Mouse (Mus musculus) stomach, postnatal 0 days (tissue): ENCODE measurements around the gene Tmprss3. TPM values are rescaled to one million over a fixed set of nuclear protein-coding genes. Genes with fewer than 3 reads are reported as not detected.
A peak's percentile ranks its signal among the peaks of the same experiment; 100 is the strongest.

Source experiments
- ATAC-seq: fragments of 200-750 bp; cut with Nextera tagmentation; 2 replicates; pipeline ENCODE4 v1.8.0; 2017; ENCODE audit not compliant: low FRiP score, low TSS enrichment
- DNase-seq: peaks from one replicate; pipeline ENCODE4 v3.0.0-alpha.2; 2016; ENCODE audit warnings: low spot score
- H3K27ac ChIP-seq: fragments of 300-500 bp; sonication (generic); replicated peaks from 2 replicates; pipeline ENCODE4 v1.5.1; 2014; ENCODE audit warnings: mild to moderate bottlenecking, control low read depth
- H3K27me3 ChIP-seq: fragments of 300-500 bp; sonication (generic); 2 replicates; pipeline ENCODE4 v1.6.1; 2014; ENCODE audit warnings: low read length; ENCODE audit not compliant: control insufficient read depth, insufficient read depth
- H3K36me3 ChIP-seq: fragments of 300-500 bp; sonication (generic); 2 replicates; pipeline ENCODE4 v1.6.1; 2014; ENCODE audit warnings: low read length, mixed read lengths; ENCODE audit not compliant: control insufficient read depth, insufficient read depth
- H3K4me1 ChIP-seq: fragments of 300-500 bp; sonication (generic); replicated peaks from 2 replicates; pipeline ENCODE4 v1.6.1; 2014; ENCODE audit warnings: antibody characterized with exemption; ENCODE audit not compliant: control insufficient read depth, insufficient read depth
- H3K4me2 ChIP-seq: fragments of 300-500 bp; sonication (generic); replicated peaks from 2 replicates; pipeline ENCODE4 v1.6.1; 2014; ENCODE audit warnings: low read depth, mild to moderate bottlenecking, control low read depth, moderate library complexity
- H3K4me3 ChIP-seq: fragments of 300-500 bp; sonication (generic); 2 replicates; pipeline ENCODE4 v1.5.1; 2014; ENCODE audit warnings: low read depth, low read length, control low read depth
- H3K9ac ChIP-seq: fragments of 300-500 bp; sonication (generic); 2 replicates; pipeline ENCODE4 v1.6.1; 2014; ENCODE audit warnings: mild to moderate bottlenecking, low read length, control low read depth, mixed read lengths
- H3K9me3 ChIP-seq: fragments of 300-500 bp; sonication (generic); 2 replicates; pipeline ENCODE4 v1.6.1; 2016; ENCODE audit warnings: low read length; ENCODE audit not compliant: control insufficient read depth
- CTCF ChIP-seq: IDR thresholded peaks from 2 replicates; pipeline ENCODE4 v1.5.1; 2016; ENCODE audit warnings: antibody characterized with exemption, low read depth, mild to moderate bottlenecking, moderate library complexity
- EP300 ChIP-seq: optimal IDR thresholded peaks from 2 replicates; pipeline ENCODE3; 2016; ENCODE audit warnings: antibody characterized with exemption
- WGBS: fragments of 180-500 bp; shearing (Covaris S2); extraction: QIAGEN DNeasy Blood & Tissue Kit; methylation state at CpG from one replicate; pipeline ENCODE4 v1.1.7; 2014; 5-methylcytosine and 5-hydroxymethylcytosine counted together
- polyA plus RNA-seq: library from polyadenylated mRNA; unstranded; fragments of >200 nt; fragmentation: Nextera tagmentation; extraction: Ambion mirVana; gene quantifications from 2 replicates; pipeline ENCODE4 v1.2.1, GENCODE M21; 2015

Gene Tmprss3
- polyA plus RNA-seq, 1 experiment from 2014 or later = 0.39 TPM

DNA sequence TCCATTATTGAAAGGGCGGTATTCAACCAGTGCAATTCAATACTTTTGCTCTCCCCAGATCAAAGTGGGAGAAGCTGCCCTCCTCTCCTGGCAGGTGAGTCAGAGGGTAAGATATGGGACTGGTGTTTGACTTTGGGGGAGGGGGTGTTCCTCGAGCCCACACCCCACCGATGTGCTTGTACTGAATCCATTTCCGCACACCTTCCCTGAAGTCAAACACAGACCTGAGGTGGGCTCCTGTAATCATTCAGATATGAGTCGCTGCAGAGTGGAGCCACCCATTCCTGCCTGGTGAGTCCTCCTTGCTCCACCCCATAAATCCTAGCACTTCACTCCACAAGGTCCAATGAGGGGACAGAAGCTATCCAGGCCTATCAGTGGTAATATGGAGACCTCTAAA lies 29.0 kb downstream of the Tmprss3 start:
- DNase-seq (peak; percentile 73), ATAC-seq (peak; percentile 86)
- no peak overlapping the region for H3K4me3 ChIP-seq
- no peak overlapping the region for H3K9ac ChIP-seq
- peak overlapping the region; percentile 81 for H3K27ac ChIP-seq
- no peaks in the 10 kb centered on the region for H3K36me3 ChIP-seq
- H3K27me3 ChIP-seq = no peaks in the 10 kb centered on the region
- 54% methylated on average over 5 of the region's 5 CpGs for WGBS
- no peaks in the 10 kb centered on the region for H3K4me1 ChIP-seq
- H3K9me3 ChIP-seq = no peaks in the 10 kb centered on the region
- no peak overlapping the region for H3K4me2 ChIP-seq
- TF ChIP-seq CTCF (no peak), EP300 (no peak)

DNA sequence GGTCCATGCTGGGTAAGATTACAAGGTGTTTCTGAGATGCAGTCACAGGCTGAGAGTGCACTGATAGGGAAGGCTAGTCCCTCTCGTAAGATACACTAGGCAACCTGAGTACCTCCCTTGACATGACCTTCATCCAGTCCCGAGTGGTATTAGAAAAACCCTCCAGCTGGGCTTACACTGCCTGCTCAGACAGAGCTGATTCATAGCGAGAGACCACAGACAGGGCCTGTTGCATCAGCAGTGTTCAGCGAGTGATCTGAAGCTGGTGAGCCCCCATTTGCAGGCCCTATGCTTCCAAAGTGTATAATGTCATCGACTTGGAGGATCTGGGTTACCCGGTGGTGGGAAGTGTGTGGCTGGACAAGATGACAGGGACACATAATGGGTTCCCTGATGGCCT lies 33.6 kb downstream of the Tmprss3 start, which contains the start of gene Tff1:
Tff1 (minus strand) TSS at position 151 of the 400 bp plus-strand sequence.
- Histone ChIP-seq H3K9me3 (no peaks in the 10 kb centered on the region), H3K36me3 (no peaks in the 10 kb centered on the region), H3K4me1 (no peaks in the 10 kb centered on the region), H3K9ac (peak within 1 kb of the TSS; percentile 41; the same call in 1 of the 2 replicates), H3K4me2 (peak within 1 kb of the TSS; percentile 29; the same call in 1 of the 2 replicates), H3K27me3 (no peaks in the 10 kb centered on the region), H3K27ac (peak within 1 kb of the TSS; percentile 79), H3K4me3 (peak within 1 kb of the TSS; percentile 18)
- TF ChIP-seq EP300 (no peak), CTCF (no peak)
- DNase-seq = no peak
- peak; percentile 45 for ATAC-seq
- 73% methylated on average over 6 of the region's 6 CpGs for WGBS

DNA sequence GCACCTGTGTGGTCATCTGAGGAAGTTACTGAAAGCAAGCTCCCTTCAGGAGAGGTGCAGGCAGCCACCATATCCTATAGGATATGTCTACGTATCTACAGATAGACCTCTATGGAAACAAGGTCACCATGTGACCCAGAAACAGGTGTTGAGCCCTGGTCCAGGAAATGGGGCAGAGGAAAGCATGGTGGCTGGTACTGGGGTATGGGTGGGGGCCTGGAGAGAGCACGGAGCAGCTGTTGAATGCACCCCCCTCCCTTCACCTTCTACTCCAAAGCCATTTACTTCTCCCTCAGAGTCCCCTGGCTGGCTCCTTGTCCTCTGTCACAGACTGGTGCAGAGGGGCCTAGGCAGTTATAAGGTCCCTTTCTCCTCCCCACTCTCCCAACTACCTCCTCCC lies 35.0 kb downstream of the Tmprss3 start:
- H3K9ac ChIP-seq = peak overlapping the region; percentile 41
- no peaks in the 10 kb centered on the region for H3K36me3 ChIP-seq
- no peaks in the 10 kb centered on the region for H3K4me1 ChIP-seq
- no peaks in the 10 kb centered on the region for H3K27me3 ChIP-seq
- peak overlapping the region; percentile 79 for H3K27ac ChIP-seq
- 73% methylated on average over 2 of the region's 2 CpGs for WGBS
- no peaks in the 10 kb centered on the region for H3K9me3 ChIP-seq
- no peak for ATAC-seq
- H3K4me3 ChIP-seq = peak overlapping the region; percentile 18; the same call in 1 of the 2 replicates
- TF ChIP-seq CTCF (no peak), EP300 (no peak)
- peak overlapping the region; percentile 29; the same call in 1 of the 2 replicates for H3K4me2 ChIP-seq
- no peak for DNase-seq

DNA sequence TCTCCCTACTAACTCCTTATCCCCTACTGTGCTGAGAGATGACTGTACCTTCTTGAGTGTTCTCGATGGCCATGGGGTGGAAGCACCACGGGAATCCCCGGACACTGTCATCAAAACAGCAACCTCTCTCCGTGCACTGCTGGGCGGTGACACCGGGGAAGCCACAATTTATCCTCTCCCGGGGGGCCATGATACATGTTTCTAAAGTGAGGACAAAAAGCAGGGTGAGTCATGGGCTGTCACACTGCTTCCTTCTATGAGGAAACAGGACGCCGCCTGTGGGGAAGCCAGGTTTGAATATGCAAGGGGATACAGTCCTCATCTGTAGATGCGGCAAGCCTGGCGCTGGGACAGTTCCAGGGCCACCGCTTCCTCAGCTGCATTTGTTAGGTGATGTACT lies 36.2 kb downstream of the Tmprss3 start:
- Histone ChIP-seq H3K4me2 (peak overlapping the region; percentile 19; the same call in 1 of the 2 replicates), H3K9ac (no peak overlapping the region), H3K4me3 (no peak overlapping the region), H3K4me1 (no peaks in the 10 kb centered on the region), H3K27me3 (no peaks in the 10 kb centered on the region), H3K9me3 (no peaks in the 10 kb centered on the region), H3K27ac (peak overlapping the region; percentile 24; the same call in 1 of the 2 replicates), H3K36me3 (no peaks in the 10 kb centered on the region)
- 69% methylated on average over 12 of the region's 12 CpGs for WGBS
- DNase-seq = peak; percentile 63
- ATAC-seq = peak; percentile 16
- no peak for TF ChIP-seq EP300
- no peak for TF ChIP-seq CTCF

DNA sequence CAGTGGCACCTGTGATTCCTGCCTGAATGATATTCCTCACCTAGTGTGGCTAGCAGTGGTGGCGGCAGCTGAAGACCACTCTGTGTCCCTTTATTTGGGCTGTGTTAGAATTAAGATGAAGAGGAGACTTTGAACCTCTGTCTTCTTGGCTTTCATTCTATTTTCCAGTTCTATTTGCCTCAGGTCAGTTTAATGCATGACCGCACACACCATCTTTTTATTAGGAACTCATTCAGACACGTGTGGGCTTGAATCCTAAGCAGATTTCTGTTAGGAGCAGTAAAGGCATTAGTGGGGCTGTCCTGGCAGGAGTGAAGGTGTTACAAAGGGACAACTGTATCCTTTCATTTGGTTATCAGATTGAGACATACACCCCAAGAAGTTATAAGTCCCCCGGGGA lies 38.5 kb downstream of the Tmprss3 start:
- Histone ChIP-seq H3K27ac (no peak overlapping the region), H3K27me3 (no peaks in the 10 kb centered on the region), H3K4me2 (no peak overlapping the region), H3K4me3 (no peak overlapping the region), H3K9ac (no peak overlapping the region), H3K9me3 (no peaks in the 10 kb centered on the region), H3K36me3 (no peaks in the 10 kb centered on the region), H3K4me1 (no peaks in the 10 kb centered on the region)
- TF ChIP-seq EP300 (no peak), CTCF (no peak)
- WGBS = 77% methylated on average over 4 of the region's 4 CpGs
- peak; percentile 4 for ATAC-seq
- no peak for DNase-seq

DNA sequence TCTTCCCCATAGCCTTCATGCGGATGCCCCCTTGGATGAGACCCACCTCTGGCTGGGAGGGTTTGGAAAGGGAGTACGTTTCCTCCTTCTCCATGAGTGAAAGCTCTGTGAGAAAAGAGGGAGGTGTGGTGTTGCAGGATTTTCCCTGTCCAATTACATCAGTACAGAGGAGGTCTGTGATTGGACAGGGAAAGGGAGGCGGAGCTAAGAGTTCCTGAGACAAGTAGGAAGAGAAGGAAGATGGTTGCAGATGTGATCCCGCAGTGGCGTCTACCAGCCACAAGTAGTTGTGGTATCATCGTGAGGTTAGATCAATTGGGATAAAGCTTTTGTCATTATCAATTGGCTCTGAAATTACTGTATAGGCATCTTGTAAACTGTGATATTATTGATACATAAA lies 40.9 kb downstream of the Tmprss3 start:
- Histone ChIP-seq H3K27ac (no peak overlapping the region), H3K9ac (no peak overlapping the region), H3K27me3 (no peaks in the 10 kb centered on the region), H3K4me2 (no peak overlapping the region), H3K4me3 (no peak overlapping the region), H3K4me1 (no peaks in the 10 kb centered on the region), H3K36me3 (no peaks in the 10 kb centered on the region), H3K9me3 (no peaks in the 10 kb centered on the region)
- DNase-seq (no peak), ATAC-seq (no peak)
- WGBS = 77% methylated on average over 6 of the region's 6 CpGs
- TF ChIP-seq CTCF = no peak
- TF ChIP-seq EP300 = no peak
